Mouse (Mus musculus): ENCODE results near the gene Gm20538. TPM values are rescaled to one million over a fixed set of nuclear protein-coding genes. Genes with fewer than 3 reads are reported as not detected.

Gene Gm20538
- total RNA-seq (2017) = not detected in 3 replicates

DNA sequence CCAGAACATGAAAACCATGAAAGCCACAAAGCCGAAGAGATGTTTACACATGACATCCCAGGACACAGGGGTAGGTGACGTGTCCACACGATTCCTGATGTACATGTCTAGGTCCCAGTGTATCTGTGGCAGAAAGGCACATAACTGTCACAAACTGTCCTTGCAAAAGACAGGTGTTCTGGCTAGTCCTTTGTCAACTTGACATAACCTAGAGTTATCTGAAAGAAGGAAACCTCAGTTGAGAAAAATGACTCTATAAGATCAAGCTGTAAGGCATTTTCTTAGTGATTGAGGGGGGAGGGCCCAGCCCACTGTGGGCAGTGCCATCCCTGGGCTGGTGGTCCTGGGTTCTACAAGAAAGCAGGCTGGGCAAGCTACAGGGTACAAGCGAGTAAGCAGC, at the start of gene Gm20538:
Gene Gm20538 (minus strand): TSS at position 101 of the 400 bp plus-strand sequence.
- no peak for ATAC-seq (replicated peaks; ENCODE audit: insufficient number of reproducible peaks, low FRiP score, low TSS enrichment, poor library complexity, severe bottlenecking)

- no peak for ATAC-seq (replicated peaks; ENCODE audit: insufficient number of reproducible peaks, low FRiP score, low TSS enrichment, poor library complexity, severe bottlenecking)
Measured at GRCm38 (mm10) chr19:44594180-44594579, 41.5 kb upstream of the Gm20538 start.

GRCm38 (mm10) chr19:44591638-44592037, 39.0 kb upstream of the Gm20538 start:
- no peak for ATAC-seq (replicated peaks; ENCODE audit: insufficient number of reproducible peaks, low FRiP score, low TSS enrichment, poor library complexity, severe bottlenecking)

GRCm38 (mm10) chr19:44590992-44591391, 38.4 kb upstream of the Gm20538 start:
- no peak for ATAC-seq (replicated peaks; ENCODE audit: insufficient number of reproducible peaks, low FRiP score, low TSS enrichment, poor library complexity, severe bottlenecking)

GRCm38 (mm10) chr19:44589591-44590223, 37.1 kb upstream of the Gm20538 start:
- ATAC-seq (replicated peaks; ENCODE audit: insufficient number of reproducible peaks, low FRiP score, low TSS enrichment, poor library complexity, severe bottlenecking) = no peak

DNA sequence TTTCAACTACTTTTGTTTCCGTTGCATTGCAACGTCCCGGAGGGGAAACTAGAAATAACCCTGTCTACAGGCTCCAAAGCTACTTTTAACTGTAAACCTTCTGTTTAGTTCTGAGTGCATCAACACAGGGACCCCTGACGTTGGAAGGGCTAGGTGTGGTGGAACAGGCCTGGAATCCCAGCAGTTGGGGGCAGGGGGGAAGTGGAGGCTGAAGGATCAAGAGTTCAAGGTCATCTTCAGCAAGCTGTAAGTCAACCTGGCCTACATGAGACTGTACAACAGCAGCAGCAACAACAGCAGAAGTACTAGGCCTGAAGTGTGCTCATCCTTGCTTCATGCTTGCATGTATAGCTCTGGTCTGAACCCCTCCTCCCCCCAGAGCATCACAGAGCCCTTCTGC, 35.4 kb upstream of the Gm20538 start:
- ATAC-seq (replicated peaks; ENCODE audit: insufficient number of reproducible peaks, low FRiP score, low TSS enrichment, poor library complexity, severe bottlenecking) = no peak

DNA sequence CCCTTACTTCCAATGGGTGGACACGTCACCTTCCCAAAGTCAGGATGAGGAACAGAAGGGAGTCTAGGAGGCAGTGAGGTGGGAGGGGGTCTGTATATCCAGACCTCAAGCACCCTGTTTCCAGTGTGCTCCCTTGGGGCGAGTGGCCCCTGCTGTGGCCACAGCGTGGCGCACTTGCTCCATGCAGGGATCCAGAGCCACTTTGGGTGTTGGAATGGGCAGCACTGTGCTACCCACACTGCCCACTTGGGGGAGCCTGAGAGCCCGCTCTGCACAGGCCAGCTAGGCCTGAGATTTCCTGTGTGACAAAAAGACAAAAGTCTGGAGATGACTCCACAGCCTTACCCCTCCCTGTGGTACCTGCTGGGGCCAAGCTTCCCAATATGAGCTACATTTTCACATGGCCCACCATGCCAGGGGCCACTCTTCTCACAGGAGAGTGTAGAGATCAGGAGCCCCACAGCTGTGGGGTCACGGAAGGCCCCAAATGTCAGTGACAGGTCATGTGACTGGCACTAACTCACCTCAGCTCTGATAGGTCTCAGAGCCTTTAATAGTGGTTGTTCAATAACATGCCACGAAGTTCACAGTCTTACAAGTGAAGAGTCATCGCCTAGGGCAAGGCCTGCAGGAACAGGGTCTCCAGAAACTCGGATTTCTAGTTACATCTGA, 30.1 kb upstream of the Gm20538 start:
- ATAC-seq (replicated peaks; ENCODE audit: insufficient number of reproducible peaks, low FRiP score, low TSS enrichment, poor library complexity, severe bottlenecking) = peak; percentile 91

DNA sequence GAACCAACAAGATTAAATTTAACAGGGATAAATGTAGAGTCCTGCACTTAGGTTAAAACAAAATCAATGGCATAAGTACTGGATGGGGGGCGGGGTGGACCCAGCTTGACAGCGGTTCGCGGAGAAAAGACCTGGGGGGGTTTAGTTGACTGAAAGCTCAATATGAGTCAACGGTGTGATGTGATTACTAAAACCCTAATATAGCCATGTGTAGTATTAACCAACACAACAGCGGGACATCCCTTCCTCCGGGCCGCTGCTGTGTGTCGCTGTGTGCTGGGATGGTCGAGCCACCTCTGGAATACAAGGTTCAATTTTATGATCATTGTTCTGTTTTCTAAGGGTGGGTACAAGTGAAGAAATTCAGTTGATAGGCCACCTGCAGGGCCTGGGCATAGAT, 29.5 kb upstream of the Gm20538 start:
- no peak for ATAC-seq (replicated peaks; ENCODE audit: insufficient number of reproducible peaks, low FRiP score, low TSS enrichment, poor library complexity, severe bottlenecking)

DNA sequence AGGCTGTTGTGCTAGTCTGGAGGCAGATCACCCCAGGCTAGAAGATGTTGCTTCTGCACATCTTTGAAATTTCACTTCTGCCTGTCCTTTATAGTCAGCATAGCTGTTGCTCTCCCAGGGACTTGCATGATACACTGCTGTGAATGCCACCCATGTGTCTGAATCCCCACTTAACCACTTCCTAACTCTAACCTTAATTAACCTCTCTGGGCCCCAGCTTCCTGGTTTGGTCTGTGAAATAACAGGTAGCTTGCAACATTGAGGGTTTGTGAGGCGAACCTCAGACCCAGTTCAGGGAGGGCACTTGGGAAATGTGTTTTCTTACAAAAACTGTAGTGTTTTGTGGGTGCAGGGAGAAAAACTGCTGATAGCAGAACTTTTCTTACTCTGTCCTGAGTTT, 25.4 kb upstream of the Gm20538 start:
- ATAC-seq (replicated peaks; ENCODE audit: insufficient number of reproducible peaks, low FRiP score, low TSS enrichment, poor library complexity, severe bottlenecking) = no peak

DNA sequence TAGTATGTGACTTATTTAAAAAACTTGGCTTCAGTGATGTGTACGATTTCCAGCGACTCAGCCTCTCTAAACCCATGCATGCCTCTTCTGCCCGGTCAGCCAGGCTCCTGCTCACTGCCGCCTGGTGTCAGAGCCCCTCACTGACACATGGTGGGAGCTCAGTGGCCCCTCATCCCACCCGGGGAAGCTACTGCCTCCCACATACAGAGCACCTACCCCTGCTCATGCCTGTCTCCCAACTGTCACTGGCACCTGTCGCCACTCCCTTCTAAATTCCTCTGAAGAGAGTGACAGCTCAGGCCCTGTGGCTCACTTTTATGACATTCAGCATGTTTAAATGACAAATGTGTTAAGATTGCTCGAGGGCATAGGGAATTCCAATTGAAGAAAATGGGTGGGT, 23.6 kb upstream of the Gm20538 start:
- no peak for ATAC-seq (replicated peaks; ENCODE audit: insufficient number of reproducible peaks, low FRiP score, low TSS enrichment, poor library complexity, severe bottlenecking)

DNA sequence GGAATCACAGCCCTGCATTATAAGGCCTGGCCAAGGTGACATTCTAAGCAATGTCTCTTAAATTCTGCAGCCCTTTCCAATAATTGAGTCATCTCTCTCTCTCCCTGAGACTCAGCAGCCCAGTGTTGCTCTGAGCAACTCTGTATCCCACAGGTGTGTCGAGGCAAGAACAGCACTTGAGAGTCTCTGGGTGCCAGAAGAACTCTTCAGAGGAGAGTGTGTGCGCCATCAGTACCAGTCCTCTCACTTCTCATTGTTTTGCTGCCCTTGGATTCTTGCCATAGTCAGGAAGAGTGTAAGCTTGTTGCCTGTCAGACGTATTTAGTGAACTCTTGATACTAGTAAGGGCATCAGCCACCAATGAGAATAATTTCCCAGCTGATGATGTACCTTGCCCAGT, 15.1 kb upstream of the Gm20538 start:
- ATAC-seq (replicated peaks; ENCODE audit: insufficient number of reproducible peaks, low FRiP score, low TSS enrichment, poor library complexity, severe bottlenecking) = no peak

GRCm38 (mm10) chr19:44564006-44564405, 11.4 kb upstream of the Gm20538 start:
- ATAC-seq (replicated peaks; ENCODE audit: insufficient number of reproducible peaks, low FRiP score, low TSS enrichment, poor library complexity, severe bottlenecking) = no peak

GRCm38 (mm10) chr19:44562652-44563206, 10.1 kb upstream of the Gm20538 start, which contains the start of gene Hif1an:
Hif1an (plus strand) TSS chr19:44562850.
- ATAC-seq (replicated peaks; ENCODE audit: insufficient number of reproducible peaks, low FRiP score, low TSS enrichment, poor library complexity, severe bottlenecking) = peak; percentile 98

DNA sequence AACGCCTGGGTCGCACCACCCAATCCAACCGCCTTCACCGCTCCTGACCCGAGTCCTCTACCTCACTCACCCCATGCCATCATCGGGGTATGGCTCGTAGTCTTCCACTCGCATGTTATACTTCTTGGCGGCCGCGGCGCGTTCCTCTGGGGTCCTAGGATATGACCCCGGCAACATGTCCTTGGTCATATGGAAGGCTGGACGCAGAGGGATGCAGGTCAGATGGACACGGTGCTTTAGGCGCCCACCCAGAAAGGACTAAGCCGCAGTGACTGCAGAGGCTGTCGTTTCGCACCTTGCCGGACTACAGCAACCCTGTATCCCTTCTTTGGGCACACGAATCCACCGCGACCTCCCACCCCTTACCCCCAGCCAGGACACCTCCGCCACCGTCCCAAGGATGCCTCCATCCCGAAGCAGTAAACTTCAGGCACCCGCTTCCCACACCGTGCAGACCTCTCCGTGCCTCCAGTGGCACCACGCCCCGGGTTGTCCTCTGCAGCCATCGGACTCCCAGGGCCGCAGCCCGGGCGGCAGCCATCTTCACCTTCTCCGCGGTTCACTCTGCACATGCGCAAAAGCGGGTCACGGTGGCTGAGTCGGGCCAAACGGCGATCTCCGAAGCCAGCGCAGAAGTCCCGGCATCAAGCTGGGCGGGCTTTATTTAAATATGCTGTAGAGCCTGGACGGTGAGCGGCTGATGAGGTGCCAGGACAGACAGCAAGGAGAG, 2.4 kb upstream of the Gm20538 start, which contains the start of gene Ndufb8:
Gene Ndufb8 (minus strand): TSS at position 580 of the 730 bp plus-strand sequence.
- ATAC-seq (replicated peaks; ENCODE audit: insufficient number of reproducible peaks, low FRiP score, low TSS enrichment, poor library complexity, severe bottlenecking) = peak; percentile 91

GRCm38 (mm10) chr19:44554490-44554860, 1.8 kb upstream of the Gm20538 start:
- ATAC-seq (replicated peaks; ENCODE audit: insufficient number of reproducible peaks, low FRiP score, low TSS enrichment, poor library complexity, severe bottlenecking) = 0 out of 2 replicates have a peak, but pooled peaks have one; percentile 11

DNA sequence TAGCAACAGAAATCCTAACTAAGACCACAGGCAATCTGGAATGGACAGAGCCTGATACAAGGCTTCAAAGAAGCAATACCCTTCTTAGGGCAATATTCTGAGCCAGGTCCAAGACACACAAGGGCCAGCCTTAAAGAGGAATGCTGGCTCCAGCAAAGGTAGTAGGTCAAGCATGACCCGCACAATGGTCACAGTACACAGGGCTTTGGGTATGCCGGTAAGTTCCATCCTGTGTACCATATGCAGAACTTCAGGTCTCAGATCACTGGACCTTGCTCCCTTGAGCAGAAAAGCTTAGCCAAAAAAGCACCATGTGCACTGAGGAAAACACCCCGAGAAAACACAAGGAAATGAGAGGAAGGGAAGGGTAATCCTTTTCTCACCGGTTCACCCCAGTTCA, 655 bp upstream of the Gm20538 start:
- ATAC-seq (replicated peaks; ENCODE audit: insufficient number of reproducible peaks, low FRiP score, low TSS enrichment, poor library complexity, severe bottlenecking) = no peak

DNA sequence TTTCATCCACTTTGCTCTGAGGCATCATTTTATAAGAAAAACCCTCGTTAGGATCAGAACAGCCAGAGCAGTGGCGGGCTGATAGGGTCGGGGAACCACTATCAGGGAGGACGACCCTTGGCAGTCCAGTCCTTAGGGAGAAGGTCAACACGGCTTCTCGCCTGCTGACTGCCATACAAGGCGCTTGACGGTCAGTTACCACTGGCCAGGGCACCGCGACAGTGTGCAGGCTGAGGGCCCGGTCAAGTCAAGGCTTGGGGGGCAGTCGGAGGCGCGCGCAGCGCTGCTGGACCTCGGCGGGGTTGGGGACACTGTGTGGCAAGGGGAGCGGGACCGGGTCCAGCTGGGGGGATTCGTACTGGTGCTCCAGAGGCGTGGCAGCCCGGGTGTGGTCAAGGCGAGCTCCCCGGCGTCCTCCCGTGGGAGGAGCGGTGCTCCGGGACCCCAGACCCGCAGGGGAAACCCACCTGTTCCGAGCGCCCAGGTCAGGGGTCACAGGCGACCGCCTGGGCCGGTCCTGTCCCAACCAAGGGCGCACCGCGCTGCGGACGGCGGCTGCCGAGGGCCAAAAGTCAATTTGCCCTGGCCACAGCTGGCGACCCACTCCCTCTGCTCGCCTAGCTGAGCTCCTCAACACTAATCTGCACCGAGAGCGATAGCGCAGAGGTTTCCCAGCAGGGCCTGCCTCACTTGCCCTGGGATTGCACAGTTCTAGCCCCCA, 7.2 kb downstream of the Gm20538 start, which contains the start of gene Sec31b:
Gene Sec31b (minus strand): TSS at position 544 of the 721 bp plus-strand sequence.
- 0 out of 2 replicates have a peak, but pooled peaks have one; percentile 34 for ATAC-seq (replicated peaks; ENCODE audit: insufficient number of reproducible peaks, low FRiP score, low TSS enrichment, poor library complexity, severe bottlenecking)

- ATAC-seq (replicated peaks; ENCODE audit: insufficient number of reproducible peaks, low FRiP score, low TSS enrichment, poor library complexity, severe bottlenecking) = peak; percentile 74
Measured at GRCm38 (mm10) chr19:44544775-44545174, 7.9 kb downstream of the Gm20538 start.

DNA sequence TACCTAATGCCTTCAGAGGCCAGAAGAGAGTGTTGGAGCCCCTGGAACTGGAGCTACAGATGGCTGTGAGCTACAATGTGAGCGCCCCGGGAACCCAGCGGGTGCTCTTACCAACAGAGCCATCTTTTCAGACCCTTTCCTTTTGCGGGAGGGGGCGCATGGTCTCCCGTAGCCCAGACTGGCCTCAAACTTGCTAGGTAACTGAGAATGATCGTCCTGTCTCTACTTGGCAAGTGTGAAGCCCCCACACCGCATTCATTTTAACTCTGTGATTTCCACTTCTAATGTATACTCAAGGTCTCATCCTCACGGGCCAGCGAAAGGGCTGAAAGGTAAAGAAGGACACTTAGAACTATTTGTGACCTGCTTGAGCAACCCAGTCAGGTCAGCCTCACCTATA, 8.3 kb downstream of the Gm20538 start:
- ATAC-seq (replicated peaks; ENCODE audit: insufficient number of reproducible peaks, low FRiP score, low TSS enrichment, poor library complexity, severe bottlenecking) = 0 out of 2 replicates have a peak, but pooled peaks have one; percentile 22
